Mouse (Mus musculus) kidney, embryonic 15.5 days (tissue): ENCODE data around the gene Sec24a. TPM values are rescaled to one million over a fixed set of nuclear protein-coding genes. Genes with fewer than 3 reads are reported as not detected.
"Not testable (repeated sequence)": the region's sequence is repeated elsewhere in the genome, so short reads cannot be mapped to it uniquely, and the experiment has no call there.

ENCODE experiments used
- ATAC-seq: fragments of 200-750 bp; cut with Nextera tagmentation; replicated peaks from 2 replicates; pipeline ENCODE4 v1.8.0; 2017; ENCODE audit warnings: moderate TSS enrichment; ENCODE audit not compliant: low FRiP score
- H3K27ac ChIP-seq: fragments of 300-500 bp; sonication (generic); 2 replicates; pipeline ENCODE4 v1.5.1; 2015; ENCODE audit warnings: mild to moderate bottlenecking, inconsistent platforms
- H3K27me3 ChIP-seq: fragments of 300-500 bp; sonication (generic); 2 replicates; pipeline ENCODE4 v1.6.1; 2015; ENCODE audit warnings: inconsistent platforms
- H3K36me3 ChIP-seq: fragments of 300-500 bp; sonication (generic); 2 replicates; pipeline ENCODE4 v1.6.1; 2015; ENCODE audit warnings: inconsistent platforms
- H3K4me1 ChIP-seq: fragments of 300-500 bp; sonication (generic); 2 replicates; pipeline ENCODE4 v1.6.1; 2015; ENCODE audit warnings: inconsistent platforms
- H3K4me2 ChIP-seq: fragments of 300-500 bp; sonication (generic); 2 replicates; pipeline ENCODE4 v1.6.1; 2015; ENCODE audit warnings: moderate library complexity, mild to moderate bottlenecking, inconsistent platforms
- H3K4me3 ChIP-seq: fragments of 300-500 bp; sonication (generic); replicated peaks from 2 replicates; pipeline ENCODE4 v1.5.1; 2015; ENCODE audit warnings: mild to moderate bottlenecking, inconsistent platforms
- H3K9ac ChIP-seq: fragments of 300-500 bp; sonication (generic); 2 replicates; pipeline ENCODE4 v1.6.1; 2015; ENCODE audit warnings: mild to moderate bottlenecking, inconsistent platforms
- H3K9me3 ChIP-seq: fragments of 300-500 bp; sonication (generic); replicated peaks from 2 replicates; pipeline ENCODE4 v1.6.1; 2016; ENCODE audit warnings: inconsistent platforms
- WGBS: fragments of 180-500 bp; shearing (Covaris S2); methylation state at CpG from one replicate; pipeline ENCODE4 v1.1.7; 2015; ENCODE audit warnings: mixed read lengths; 5-methylcytosine and 5-hydroxymethylcytosine counted together
- polyA plus RNA-seq: library from polyadenylated mRNA; unstranded; fragments of >200 nt; fragmentation: Nextera tagmentation; extraction: Ambion mirVana; gene quantifications from 2 replicates; pipeline ENCODE4 v1.2.1, GENCODE M21; 2015

Sec24a gene
- 14.3 and 15.3 TPM in 2 replicates for polyA plus RNA-seq

DNA sequence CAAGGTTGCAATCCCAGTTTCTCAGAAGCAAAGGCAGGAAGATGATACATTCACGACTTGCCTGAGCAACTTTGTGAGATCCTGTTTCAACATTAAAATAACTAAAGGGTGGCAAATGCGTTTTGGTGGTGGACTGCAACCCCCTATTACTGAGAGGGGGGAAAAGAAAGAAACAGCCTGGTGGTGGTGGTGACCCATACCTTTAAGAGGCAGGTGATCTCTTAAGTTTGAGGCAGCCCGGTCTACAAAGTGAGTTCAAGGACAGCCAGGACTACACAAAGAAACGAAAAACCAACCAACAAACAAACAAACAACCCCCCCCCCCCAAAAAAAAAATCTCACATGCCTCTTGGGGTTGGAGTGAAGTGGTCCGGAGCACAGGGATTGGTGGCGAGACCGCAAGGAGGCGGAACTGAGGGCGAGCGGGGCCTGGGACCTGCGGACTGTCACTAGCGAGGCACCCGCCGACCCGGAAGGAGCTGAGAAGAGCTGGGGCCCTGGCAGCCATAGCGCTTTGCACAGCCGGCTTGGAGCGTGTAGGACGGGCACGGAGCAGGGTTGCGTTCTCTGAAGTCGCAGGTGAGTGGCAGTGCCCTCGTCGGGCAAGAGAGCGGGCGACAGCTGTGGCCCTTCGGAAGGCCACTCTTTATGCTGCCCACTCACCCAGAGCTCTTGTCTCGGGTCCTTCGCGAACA lies at the start of gene Sec24a, which contains the start of gene Sar1b:
Sec24a (minus strand) TSS at position 422 of the 695 bp plus-strand sequence.
Sar1b (plus strand) TSS at position 475 of the 695 bp plus-strand sequence.
- Histone ChIP-seq H3K27me3 (peaks cover 9% of the 10 kb centered on the region), H3K4me3 (peak within 1 kb of the TSS; percentile 98), H3K9me3 (no peaks in the 10 kb centered on the region), H3K4me2 (peak within 1 kb of the TSS; percentile 83), H3K4me1 (peaks cover 20% of the 10 kb centered on the region), H3K27ac (peak within 1 kb of the TSS; percentile 49; the same call in 1 of the 2 replicates), H3K36me3 (no peaks in the 10 kb centered on the region), H3K9ac (peak within 1 kb of the TSS; percentile 94)
- ATAC-seq = peak; percentile 91
- 1% methylated on average over 30 of the region's 30 CpGs for WGBS

DNA sequence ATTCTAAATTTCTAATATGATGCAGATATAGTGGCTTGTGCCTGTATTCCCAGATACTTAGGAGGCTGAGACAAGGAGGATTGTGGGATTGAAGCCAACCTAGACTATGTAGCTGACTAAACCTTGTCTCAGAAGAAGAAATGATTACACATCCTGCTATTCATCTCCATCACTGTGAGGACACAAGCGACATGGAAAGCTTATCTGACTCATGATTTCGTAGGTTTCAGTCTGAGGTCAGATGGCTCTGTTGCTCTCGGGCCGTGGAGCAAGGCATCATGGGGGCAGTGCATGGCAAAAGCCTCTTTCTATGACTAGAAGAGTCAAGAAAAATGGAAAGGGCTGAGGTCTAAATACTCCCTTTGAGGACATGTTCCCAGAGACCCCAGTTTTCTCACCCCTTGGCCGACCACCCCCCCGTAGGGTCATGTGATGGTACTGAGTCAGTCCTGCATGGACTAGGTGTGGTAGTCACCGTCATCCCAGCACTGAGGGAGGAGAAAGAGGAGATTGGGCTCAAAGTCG lies 48.6 kb upstream of the Sec24a start:
- H3K27ac ChIP-seq = no peak overlapping the region
- H3K9ac ChIP-seq = no peak overlapping the region
- peaks cover 8% of the 10 kb centered on the region for H3K4me1 ChIP-seq
- H3K27me3 ChIP-seq = no peaks in the 10 kb centered on the region
- no peak overlapping the region for H3K4me2 ChIP-seq
- no peak for ATAC-seq
- peaks cover 4% of the 10 kb centered on the region; the same call in 1 of the 2 replicates for H3K36me3 ChIP-seq
- WGBS = 87% methylated on average over 8 of the region's 8 CpGs
- no peak overlapping the region for H3K4me3 ChIP-seq
- H3K9me3 ChIP-seq = 0 out of 2 replicates have a peak, but pooled peaks cover 3% of the 10 kb centered on the region

DNA sequence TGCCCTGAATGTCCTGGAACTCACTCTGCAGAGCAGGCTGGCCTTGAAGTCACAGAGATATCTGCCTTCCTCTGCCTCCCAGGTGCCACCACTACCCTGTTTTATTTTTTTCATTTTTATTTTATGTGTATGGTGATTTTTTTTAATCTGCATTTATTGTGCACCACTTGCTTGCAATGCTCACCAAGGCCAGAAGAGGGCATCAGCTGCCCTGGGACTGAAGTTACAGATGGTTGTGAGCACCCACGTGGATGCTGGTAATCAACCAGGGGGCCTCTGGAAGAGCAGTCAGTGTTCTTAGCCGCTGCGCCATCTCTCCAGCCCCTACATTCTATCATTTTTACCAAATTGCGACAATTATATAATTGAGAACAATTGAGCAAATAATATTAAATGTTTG lies 47.8 kb upstream of the Sec24a start:
- H3K27ac ChIP-seq = no peak overlapping the region
- 86% methylated on average over 4 of the region's 4 CpGs for WGBS

DNA sequence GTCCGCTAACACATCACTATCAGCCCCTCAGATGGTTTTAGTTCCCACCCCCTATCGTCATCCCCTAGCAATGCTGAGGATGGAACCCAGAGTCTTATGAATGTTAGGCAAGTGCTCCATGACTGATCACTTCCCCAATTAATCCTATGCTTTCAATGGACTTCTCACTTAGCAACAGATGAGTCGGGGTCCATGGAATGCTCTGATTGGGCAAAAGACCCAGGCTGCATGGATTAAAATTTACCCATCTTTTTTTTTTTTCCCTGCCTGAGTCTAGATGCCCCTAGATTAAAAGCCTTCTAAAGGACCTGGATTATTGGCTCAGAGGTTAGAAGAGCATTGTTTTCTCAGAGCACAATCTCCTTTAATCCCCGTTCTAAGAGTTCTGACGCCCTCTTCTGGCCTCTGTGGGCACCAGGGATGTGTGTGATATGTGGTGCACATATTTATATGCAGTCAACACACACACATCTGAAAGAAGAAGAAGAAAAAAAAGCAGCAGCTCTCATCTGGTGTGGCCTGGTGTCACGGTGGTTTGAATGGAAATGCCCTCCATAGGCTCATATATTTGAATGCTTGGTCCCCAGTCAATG lies 46.3 kb upstream of the Sec24a start:
- Histone ChIP-seq H3K4me3 (no peak overlapping the region), H3K4me1 (peaks cover 14% of the 10 kb centered on the region), H3K27me3 (no peaks in the 10 kb centered on the region), H3K27ac (no peak overlapping the region), H3K9me3 (0 out of 2 replicates have a peak, but pooled peaks cover 3% of the 10 kb centered on the region), H3K4me2 (no peak overlapping the region), H3K36me3 (no peaks in the 10 kb centered on the region), H3K9ac (no peak overlapping the region)
- no peak for ATAC-seq
- 65% methylated on average over 6 of the region's 6 CpGs for WGBS

More for the DNA sequence above, 47.8 kb upstream of the Sec24a start:
- H3K4me1 ChIP-seq = peaks cover 9% of the 10 kb centered on the region
- H3K9me3 ChIP-seq = 0 out of 2 replicates have a peak, but pooled peaks cover 3% of the 10 kb centered on the region
- no peak overlapping the region for H3K4me3 ChIP-seq
- H3K9ac ChIP-seq = no peak overlapping the region
- no peaks in the 10 kb centered on the region for H3K36me3 ChIP-seq
- no peak for ATAC-seq
- no peaks in the 10 kb centered on the region for H3K27me3 ChIP-seq
- no peak overlapping the region for H3K4me2 ChIP-seq

DNA sequence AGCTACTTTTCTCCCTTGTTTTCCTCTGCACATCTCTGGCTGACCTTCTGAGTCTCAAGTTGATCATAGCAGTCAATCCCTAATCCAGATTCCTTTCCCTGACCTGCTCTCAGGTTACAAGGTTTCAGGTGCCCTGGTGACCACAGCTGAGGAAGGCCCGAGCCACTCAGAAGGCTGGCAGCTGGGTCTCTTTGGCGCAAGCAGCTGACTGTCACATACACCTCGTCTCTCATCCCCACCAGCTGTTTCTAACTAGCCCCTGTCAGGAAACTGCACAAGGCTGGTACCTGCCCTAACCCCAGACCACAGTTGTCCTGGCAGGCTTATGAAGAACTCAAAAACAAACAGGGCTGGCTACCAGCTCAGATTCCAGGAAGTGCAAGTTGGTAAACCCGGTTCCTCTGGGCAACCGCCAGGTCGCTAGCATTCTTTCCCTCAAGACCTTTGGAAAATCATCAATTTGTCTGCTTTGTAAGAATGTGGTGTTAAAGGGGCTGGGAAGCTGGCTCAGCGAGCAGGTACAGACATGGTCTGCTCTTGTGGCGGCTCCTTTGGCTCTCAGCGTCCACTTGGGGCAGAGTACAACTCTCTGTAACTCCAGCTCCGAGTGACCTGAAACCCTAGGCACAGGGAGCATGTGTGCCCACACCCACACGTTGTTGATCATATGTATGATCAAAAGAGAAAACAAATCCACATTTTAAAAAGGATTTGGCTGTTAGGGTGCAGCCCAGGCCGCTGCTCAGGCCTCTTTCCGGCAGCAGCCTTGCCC lies 43.9 kb upstream of the Sec24a start:
- no peak for ATAC-seq
- Histone ChIP-seq H3K27ac (peak overlapping the region; percentile 13; the same call in 1 of the 2 replicates), H3K9ac (no peak overlapping the region), H3K36me3 (no peaks in the 10 kb centered on the region), H3K27me3 (no peaks in the 10 kb centered on the region), H3K4me3 (no peak overlapping the region), H3K4me1 (peaks cover 14% of the 10 kb centered on the region), H3K9me3 (0 out of 2 replicates have a peak, but pooled peaks cover 3% of the 10 kb centered on the region), H3K4me2 (no peak overlapping the region)
- WGBS = 43% methylated on average over 13 of the region's 13 CpGs

DNA sequence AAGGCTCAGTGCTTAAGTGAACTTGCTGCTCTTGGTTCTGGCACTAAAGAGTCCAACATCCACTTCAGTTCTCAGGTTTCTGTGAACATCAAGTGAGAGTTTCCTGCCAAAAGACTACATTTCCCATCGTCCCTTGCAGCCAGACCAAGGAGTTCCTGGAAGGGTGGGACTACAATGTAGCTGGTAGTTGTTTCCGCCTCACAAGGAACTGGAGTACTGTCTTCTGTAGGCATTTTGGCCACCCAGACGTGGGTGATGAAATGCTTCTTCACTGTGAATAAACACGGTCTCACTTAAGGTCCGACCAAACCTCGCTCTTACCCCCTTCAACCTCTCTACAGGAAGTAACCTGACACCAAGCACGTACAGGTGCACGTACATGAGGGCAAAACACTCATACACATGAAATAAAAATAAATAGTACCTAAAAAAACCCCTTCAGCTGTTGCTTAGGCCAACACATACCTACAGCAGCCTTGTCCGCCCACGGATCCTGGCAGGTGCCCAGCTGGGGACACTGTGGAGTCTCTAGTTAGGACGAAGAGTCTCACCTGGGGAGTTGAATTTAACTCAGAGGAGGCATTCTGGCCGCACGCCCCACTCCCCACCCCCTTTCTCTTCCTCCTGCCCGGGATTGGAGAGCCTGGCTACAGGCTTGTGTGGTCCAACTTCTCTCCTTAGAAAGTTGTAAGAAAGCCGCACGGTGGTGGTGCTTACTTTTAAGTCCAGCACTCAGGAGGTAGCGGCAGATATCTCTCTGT lies 42.0 kb upstream of the Sec24a start:
- WGBS = 21% methylated on average over 17 of the region's 17 CpGs
- Histone ChIP-seq H3K9ac (peak overlapping the region; percentile 44; the same call in 1 of the 2 replicates), H3K27ac (peak overlapping the region; percentile 73)

DNA sequence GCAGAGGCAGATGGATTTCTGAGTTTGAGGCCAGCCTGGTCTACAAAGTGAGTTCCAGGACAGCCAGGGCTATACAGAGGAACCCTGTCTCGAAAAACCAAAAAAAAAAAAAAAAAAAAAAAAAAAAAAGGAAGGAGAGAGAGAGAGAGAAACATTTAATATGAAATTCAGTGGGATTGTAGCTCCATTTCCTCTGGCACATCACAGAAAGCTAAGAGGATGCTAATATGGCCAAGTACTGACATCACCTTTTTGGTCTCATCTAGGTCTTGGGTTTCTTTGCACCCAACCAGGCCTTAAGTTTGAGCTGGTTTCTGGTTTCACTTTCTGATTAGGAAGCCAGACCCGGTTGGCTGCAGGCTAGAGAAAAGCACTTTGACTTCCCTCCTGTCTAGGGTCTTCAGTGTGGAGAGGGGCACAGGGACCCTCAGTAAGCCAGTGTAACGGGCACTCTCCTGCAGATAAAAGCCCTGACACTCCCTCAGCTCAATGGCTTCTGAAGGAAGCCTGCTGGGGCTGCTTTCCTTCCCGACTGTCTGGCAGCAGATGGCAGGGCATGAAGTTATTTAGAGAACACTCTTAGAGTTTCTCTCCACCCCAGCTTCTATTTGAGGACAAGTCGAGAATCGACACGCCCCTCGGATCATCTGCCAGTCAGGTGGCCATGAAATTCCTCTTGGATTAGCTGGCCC lies 37.3 kb upstream of the Sec24a start:
- Histone ChIP-seq H3K4me3 (no peak overlapping the region), H3K4me2 (no peak overlapping the region), H3K36me3 (no peaks in the 10 kb centered on the region), H3K27me3 (no peaks in the 10 kb centered on the region), H3K9ac (no peak overlapping the region), H3K4me1 (peaks cover 7% of the 10 kb centered on the region), H3K27ac (no peak overlapping the region), H3K9me3 (no peaks in the 10 kb centered on the region)
- WGBS = 45% methylated on average over 8 of the region's 8 CpGs
- ATAC-seq = no peak

More for the DNA sequence above, 42.0 kb upstream of the Sec24a start:
- Histone ChIP-seq H3K4me3 (peak overlapping the region; percentile 55), H3K36me3 (no peaks in the 10 kb centered on the region), H3K27me3 (no peaks in the 10 kb centered on the region), H3K4me1 (peaks cover 17% of the 10 kb centered on the region), H3K9me3 (no peaks in the 10 kb centered on the region), H3K4me2 (peak overlapping the region; percentile 76)
- peak; percentile 82 for ATAC-seq

DNA sequence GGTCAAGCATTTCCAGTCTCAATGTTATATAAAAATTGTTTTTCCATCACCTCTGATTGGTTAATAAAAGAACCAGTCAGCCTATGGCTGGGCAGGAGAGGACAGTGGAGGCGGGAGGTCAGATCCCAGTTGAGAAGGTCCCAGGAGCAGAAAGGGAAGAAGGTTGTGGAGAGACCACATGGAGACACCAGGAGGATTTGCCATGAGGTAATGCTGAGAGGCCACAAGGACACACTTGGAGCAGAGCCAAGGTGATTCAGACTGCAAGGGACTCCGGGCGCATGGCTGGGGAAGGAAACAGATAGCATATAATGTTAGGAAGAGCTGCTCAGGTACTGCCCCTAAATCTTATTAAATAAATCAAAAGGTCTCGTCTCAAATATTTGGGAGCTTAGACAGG lies 32.8 kb upstream of the Sec24a start:
- ATAC-seq = no peak
- no peak overlapping the region for H3K4me2 ChIP-seq
- peaks cover 16% of the 10 kb centered on the region for H3K36me3 ChIP-seq
- H3K9ac ChIP-seq = no peak overlapping the region
- H3K4me3 ChIP-seq = no peak overlapping the region
- H3K27ac ChIP-seq = no peak overlapping the region
- WGBS = 78% methylated on average over 4 of the region's 4 CpGs
- 0 out of 2 replicates have a peak, but pooled peaks cover 3% of the 10 kb centered on the region for H3K4me1 ChIP-seq
- H3K9me3 ChIP-seq = no peaks in the 10 kb centered on the region
- no peaks in the 10 kb centered on the region for H3K27me3 ChIP-seq

DNA sequence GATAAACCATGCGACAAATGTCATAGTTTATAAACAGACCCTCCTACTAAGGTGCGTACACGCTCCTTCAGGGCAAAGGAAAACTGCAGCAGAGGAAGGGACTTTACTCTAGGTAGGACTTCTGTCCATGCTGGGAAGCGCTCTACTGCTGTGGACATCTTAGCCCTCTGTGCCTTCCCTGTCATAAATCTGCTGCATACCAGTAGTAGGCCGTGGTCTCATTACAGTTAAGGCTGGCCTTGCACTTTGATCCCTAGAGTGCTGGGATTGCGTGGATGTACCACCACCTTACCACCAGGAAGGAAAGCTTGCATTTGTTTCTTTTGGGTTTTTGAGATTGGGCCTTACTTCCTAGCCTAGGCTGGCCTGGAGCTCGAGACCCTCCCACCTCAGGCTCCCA lies 27.2 kb upstream of the Sec24a start:
- no peaks in the 10 kb centered on the region for H3K4me1 ChIP-seq
- no peak overlapping the region for H3K4me3 ChIP-seq
- no peaks in the 10 kb centered on the region for H3K27me3 ChIP-seq
- H3K36me3 ChIP-seq = peaks cover 68% of the 10 kb centered on the region
- no peak overlapping the region for H3K27ac ChIP-seq
- H3K4me2 ChIP-seq = no peak overlapping the region
- H3K9me3 ChIP-seq = no peaks in the 10 kb centered on the region
- 85% methylated on average over 7 of the region's 7 CpGs for WGBS
- no peak overlapping the region for H3K9ac ChIP-seq
- no peak for ATAC-seq

DNA sequence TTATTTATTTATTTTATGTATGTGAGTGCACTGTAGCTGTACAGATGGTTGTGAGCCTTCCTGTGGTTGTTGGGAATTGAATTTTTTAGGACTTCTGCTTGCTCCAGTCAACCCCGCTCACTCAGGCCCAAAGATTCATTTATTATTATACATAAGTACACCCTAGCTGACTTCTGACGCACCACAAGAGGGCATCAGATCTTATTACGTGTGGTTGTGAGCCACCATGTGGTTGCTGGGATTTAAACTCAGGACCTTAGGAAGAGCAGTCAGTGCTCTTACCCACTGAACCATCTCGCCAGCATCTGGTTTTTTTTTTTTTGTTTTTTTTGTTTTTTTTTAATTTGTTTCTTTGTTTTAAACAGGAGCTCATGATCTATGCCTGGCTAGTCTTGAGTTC lies 26.3 kb upstream of the Sec24a start:
- not testable (repeated sequence) for ATAC-seq, H3K27ac ChIP-seq, H3K4me2 ChIP-seq, H3K27me3 ChIP-seq, H3K4me3 ChIP-seq, H3K9ac ChIP-seq, H3K4me1 ChIP-seq, H3K9me3 ChIP-seq
- WGBS = 89% methylated on average over 4 of the region's 4 CpGs
- peaks cover 72% of the 10 kb centered on the region for H3K36me3 ChIP-seq

DNA sequence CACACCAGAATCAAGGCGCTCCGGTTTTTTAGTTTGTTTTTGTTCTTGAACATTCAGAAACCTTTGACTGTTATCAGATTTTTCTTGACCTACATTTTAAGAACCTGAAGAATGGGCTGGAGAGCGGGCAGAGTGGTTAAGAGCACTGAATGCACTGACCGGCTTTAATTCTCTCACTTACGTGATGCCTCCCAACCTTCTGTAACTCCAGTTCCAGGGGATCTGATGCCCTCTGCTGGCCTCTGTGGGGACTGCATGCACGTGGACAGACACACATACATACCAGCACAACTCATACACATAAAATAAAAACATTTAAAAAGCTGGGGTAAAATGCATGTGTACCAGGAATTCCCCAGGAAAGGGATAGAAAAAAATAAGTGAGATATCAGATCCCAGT lies 22.5 kb upstream of the Sec24a start:
- WGBS = 90% methylated on average over 6 of the region's 6 CpGs
- no peaks in the 10 kb centered on the region for H3K27me3 ChIP-seq
- no peaks in the 10 kb centered on the region for H3K9me3 ChIP-seq
- H3K27ac ChIP-seq = no peak overlapping the region
- peaks cover 85% of the 10 kb centered on the region for H3K36me3 ChIP-seq
- no peak for ATAC-seq
- no peak overlapping the region for H3K4me2 ChIP-seq
- H3K4me1 ChIP-seq = no peaks in the 10 kb centered on the region
- H3K9ac ChIP-seq = no peak overlapping the region
- no peak overlapping the region for H3K4me3 ChIP-seq
